Mouse (Mus musculus): ENCODE results near the gene Tacr2.

The Tacr2 gene

DNA sequence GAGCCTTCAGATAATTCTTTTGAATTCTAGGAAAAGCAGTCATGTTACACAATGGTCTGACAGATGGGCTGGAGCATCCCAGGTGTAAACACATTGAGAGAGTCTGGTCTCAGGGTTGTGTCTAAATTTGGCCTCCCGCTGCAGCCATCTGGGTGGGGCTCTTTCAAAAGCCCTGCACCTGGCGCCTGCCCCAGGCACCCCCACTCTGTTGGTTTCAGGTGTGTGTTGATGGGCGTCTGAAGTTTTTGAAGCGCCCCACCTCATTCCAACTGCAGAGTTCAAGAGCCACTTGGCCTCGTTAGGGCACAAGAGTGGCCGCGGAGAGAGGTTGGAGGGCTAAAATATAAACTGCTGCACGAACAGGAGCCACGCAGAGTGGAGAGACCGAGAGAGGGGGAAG is 9.9 kb upstream of the Tacr2 start:
- no peak for DNase-seq

DNA sequence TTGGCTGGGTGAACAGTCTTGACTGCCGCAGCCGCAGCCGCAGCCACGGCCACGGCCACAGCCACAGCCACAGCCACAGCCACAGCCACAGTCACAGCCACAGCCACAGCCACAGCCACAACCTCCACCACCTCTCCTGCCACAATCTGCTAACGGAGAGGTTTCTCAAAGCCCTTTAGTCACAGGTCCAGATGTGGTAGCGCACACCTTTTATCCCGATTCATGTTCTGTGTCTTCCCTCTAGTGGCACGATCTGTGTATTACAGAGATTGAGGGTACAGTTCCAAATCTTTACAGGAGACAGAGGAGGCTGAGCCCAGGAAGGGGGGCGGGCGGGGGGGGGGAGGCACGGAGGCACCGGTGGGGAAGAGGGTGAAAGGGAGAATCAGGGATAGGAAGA is 9.3 kb upstream of the Tacr2 start:
- DNase-seq = peak; percentile 48

DNA sequence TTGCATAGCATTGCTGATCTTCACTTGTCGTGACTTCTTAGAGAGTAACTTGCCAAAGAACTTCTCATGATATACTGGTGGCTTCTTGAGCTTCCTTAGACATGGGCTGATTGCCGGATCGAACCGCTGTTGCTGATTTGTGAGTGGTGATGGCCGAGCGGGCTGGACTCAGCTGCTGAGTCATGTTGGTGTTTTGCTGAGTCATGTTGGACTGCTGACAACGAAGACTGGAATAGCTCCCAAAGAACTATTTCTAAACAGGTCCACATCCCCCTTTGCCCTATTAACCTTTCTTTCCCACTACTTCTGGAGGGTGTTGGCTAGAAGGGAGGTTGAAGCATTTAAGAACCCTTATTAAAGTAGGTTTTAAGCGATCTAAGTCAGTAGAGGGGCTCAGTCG is 8.2 kb upstream of the Tacr2 start:
- DNase-seq = no peak

- no peak for DNase-seq
These were observed 5.1 kb upstream of the Tacr2 start for GRCm38 (mm10) chr10:62247156-62247555.

DNA sequence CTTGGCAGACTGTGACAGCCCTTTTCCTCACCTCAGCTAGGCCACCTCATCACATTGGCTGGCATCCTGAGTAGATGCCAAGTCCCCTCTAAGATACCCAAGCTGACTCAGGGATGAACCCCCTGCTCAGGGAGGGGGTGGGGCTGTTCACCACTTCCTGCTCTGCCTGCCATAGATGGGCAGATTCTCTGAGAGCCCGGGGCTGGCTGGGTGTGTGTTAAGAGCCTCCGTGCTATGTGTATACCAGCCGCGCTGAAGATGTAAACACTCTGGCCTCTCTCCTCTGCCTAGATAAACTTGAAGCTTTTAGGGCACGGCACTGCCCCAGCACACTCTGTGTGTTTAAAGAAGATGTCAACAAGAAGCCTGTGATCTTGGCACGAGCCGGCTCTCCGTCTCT is 4.4 kb upstream of the Tacr2 start:
- no peak for DNase-seq

DNA sequence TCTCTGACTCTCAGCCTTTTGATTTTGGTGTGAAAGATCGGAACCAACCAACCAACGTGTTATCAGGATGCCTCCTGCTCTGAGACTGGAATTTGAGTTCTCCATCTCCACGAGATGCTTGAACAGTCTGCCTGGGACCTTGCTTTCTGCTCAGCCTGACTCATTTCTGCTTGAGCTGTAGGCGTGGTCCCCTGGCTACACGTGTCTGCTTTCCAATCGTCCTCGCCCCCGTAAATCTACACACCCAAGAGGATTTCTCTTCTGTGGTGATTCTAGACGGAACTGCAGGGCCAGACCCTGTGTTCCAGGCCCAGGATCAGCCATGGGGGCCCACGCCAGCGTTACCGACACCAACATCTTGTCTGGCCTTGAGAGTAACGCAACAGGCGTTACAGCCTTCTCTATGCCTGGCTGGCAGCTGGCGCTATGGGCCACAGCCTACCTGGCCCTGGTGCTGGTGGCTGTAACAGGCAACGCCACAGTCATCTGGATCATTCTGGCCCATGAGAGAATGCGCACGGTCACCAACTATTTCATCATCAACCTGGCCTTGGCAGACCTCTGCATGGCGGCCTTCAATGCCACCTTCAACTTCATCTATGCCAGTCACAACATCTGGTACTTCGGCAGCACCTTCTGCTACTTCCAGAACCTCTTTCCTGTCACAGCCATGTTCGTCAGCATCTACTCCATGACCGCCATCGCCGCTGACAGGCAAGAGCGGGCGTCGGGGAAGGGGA is 428 bp downstream of the Tacr2 start:
- no peak for DNase-seq

GRCm38 (mm10) chr10:62258298-62258697 is 6.1 kb downstream of the Tacr2 start:
- no peak for DNase-seq

DNA sequence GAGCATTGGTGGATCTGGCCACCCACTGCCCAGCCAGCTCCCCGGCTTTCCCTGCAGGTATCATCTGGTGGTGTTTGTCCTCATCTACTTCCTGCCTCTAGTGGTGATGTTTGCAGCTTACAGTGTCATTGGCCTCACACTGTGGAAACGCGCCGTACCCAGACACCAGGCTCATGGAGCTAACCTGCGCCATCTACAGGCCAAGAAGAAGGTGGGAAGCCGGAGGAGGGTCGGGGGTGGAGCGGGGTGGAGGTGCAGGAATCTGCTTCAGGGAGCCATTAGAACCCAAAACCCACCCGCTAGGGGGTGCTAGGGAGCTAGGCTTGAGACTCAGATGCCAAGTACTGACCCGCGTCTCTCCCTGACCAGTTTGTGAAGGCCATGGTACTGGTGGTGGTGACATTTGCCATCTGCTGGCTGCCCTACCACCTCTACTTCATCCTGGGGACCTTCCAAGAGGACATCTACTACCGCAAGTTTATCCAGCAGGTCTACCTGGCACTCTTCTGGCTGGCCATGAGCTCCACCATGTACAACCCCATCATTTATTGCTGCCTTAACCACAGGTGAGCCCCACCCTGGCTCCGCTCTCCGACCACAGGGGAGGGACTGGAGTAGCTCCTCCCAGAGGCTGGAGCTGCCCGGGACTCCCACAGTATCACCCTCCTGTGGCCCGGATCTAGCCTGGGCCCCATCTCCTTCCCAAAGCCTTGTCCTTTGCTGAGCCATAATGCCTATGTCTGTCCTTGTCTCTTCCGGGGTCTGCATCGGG is 9.1 kb downstream of the Tacr2 start:
- peak; percentile 71 for DNase-seq

DNA sequence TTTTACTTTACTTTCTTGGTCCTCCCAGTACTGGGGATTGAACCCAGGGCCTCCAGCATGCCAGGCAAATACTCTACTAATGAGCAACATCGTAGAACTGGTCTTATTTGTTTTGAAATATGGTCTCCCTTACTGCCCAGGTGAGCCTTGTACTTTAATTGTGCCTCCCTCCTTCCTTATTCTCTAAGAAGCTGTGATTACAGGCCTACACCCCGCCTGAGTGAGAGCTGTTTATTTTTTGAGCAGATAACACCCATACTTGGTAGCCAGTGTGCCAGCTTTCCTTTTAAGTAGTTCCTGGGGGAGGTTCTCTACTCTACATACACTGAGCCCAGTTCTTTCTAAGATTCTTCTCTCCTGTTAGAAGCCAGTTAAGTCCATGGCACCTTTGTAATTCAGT is 12.1 kb downstream of the Tacr2 start:
- no peak for DNase-seq

- DNase-seq = no peak
These were observed 17.0 kb downstream of the Tacr2 start for GRCm38 (mm10) chr10:62269278-62269677.

GRCm38 (mm10) chr10:62275235-62275634 is 23.0 kb downstream of the Tacr2 start:
- DNase-seq = peak; percentile 84

- DNase-seq = no peak
These were observed 25.5 kb downstream of the Tacr2 start for GRCm38 (mm10) chr10:62277499-62278293.

DNA sequence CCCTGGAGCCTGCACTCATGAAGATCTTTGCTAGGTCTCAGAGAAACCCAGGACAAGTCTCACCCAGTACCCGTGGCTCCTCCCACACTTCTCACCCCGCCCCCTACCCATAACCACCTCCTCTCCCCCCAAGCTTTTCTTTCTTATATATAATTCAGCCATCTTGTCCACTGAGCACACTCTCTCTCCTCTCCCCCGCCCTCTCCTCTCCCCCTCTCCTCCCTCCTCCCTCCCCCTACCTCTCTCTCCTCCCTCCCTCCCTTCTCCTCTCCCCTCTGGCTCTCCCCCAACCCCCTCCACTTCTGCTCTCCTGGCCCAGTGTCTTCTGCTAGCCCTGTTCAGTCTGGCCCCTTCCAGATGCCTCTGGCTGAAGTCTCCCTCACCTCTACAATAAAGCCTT is 26.8 kb downstream of the Tacr2 start:
- no peak for DNase-seq

- DNase-seq = no peak
These were observed 27.4 kb downstream of the Tacr2 start for GRCm38 (mm10) chr10:62279671-62280070.

DNA sequence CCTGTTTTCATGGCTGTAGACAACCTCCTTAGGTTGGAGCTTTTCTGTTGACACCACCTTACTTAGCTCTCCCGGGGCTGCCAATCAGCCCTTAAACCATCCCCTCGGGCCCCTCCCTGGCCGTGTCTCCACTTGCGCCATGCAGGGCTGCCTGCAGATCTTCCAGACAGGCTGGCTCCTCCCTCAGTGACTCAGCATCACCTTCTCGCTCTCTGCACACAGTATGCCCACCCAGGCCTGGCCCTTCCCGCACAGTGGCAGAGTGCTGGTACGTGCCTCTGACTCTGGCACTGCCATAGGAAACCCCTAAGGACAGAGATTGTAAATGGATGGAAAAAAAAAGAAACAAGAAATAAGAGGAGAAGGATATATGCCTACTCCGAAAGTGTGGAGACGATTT is 30.5 kb downstream of the Tacr2 start:
- no peak for DNase-seq

GRCm38 (mm10) chr10:62283206-62283792 is 31.1 kb downstream of the Tacr2 start:
- no peak for DNase-seq

GRCm38 (mm10) chr10:62287460-62288124 is 35.4 kb downstream of the Tacr2 start:
- no peak for DNase-seq

DNA sequence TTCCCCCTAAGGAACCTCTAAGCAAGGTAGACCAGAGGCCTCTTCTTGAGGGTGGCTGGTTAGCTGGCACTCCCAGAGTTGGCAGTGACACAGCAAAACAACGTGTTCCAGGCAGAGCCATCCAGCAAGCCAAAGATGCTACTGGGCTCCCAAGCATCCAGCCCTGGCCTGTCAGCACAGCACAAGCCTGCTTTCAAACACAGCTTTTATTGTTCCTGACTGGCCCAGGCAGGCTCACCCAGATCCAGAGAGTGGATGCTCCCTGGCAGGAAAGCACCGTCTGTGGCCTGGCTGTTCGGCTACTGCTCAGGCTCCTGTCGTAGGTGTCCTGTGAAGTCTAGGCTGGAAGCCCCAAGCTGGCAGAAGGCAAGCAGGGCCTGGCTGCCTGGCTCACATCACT is 41.9 kb downstream of the Tacr2 start:
- peak; percentile 58 for DNase-seq

- DNase-seq = no peak
These were observed 44.0 kb downstream of the Tacr2 start for GRCm38 (mm10) chr10:62296086-62296872.

GRCm38 (mm10) chr10:62300006-62300827 is 48.0 kb downstream of the Tacr2 start:
- peak; percentile 85 for DNase-seq

DNA sequence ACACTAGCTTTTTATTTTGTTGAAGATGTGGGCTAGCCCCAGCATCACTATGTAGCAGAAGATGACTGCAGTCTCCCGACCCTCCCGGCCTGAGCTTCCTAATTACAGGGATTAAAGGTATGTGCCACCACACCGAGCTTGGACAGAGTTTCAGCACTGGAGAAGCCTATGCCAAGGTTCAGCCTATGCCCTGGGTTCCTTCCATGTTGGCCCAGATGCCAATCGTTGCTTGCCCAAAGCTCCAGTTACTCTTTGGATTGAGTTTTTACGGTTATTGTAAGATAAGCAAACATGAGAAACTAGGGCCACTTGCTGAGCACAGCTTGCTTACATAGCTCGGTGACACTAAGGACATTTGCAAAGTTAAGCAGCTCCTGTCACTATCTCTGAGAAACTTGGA is 52.9 kb downstream of the Tacr2 start:
- peak; percentile 33 for DNase-seq
